In genomic region chr5:39453706-39454105, GRCm38 (mm10) we compare ENCODE assay signal across 27 mouse cellular contexts.
"Had no signal": no experiment of that assay in that cellular context is flagged by ENCODE, and none has a peak within 500 bp of the region (broad histone marks: within the 10 kb centered on the region; RNA-seq: fewer than 3 reads in every experiment).

No protein-coding gene starts in this region.

- DNase-seq: gastrocnemius, adult 2 months; gastrocnemius, postnatal 10 days; gastrocnemius, postnatal 25 days; heart, adult 18-20 months; heart, postnatal 10 days; heart, postnatal 4 days; kidney, adult 18-20 months; kidney, adult 8-10 months; kidney, postnatal 10 days; kidney, postnatal 25 days; kidney, postnatal 4 days; liver; liver, embryonic 13.5 days had no signal

- ATAC-seq: hindbrain, embryonic 16.5 days; inflammation-experienced regulatory T-cells, adult 6 months; intestine, embryonic 15.5 days; intestine, postnatal 0 days had no signal

- H3K4me2 ChIP-seq: heart, embryonic 12.5 days; hindbrain, embryonic 12.5 days; hindbrain, embryonic 14.5 days; intestine, embryonic 15.5 days; limb, embryonic 12.5 days; liver, embryonic 11.5 days; liver, embryonic 13.5 days had no signal

- H3K27me3 ChIP-seq: heart, embryonic 12.5 days; hindbrain, embryonic 12.5 days; intestine, embryonic 15.5 days; limb, embryonic 12.5 days; liver, embryonic 13.5 days had no signal

- H3K9ac ChIP-seq: heart, embryonic 12.5 days; hindbrain, embryonic 12.5 days; hindbrain, embryonic 14.5 days; intestine, embryonic 15.5 days; limb, embryonic 12.5 days; liver, embryonic 13.5 days had no signal

- H3K4me1 ChIP-seq: heart, embryonic 10.5 days; heart, embryonic 12.5 days; hindbrain, embryonic 10.5 days; hindbrain, embryonic 12.5 days; intestine, embryonic 15.5 days; limb, embryonic 10.5 days; limb, embryonic 12.5 days; liver, embryonic 13.5 days had no signal

- H3K4me3 ChIP-seq: gastrocnemius, adult 2 months; heart, embryonic 10.5 days; heart, embryonic 12.5 days; hindbrain, embryonic 10.5 days; hindbrain, embryonic 12.5 days; intestine, embryonic 15.5 days; layer of hippocampus, adult 2 months; left cerebral cortex, adult 2 months; limb, embryonic 10.5 days; limb, embryonic 12.5 days; liver, embryonic 13.5 days had no signal

- H3K36me3 ChIP-seq: heart, embryonic 10.5 days; heart, embryonic 12.5 days; hindbrain, embryonic 10.5 days; hindbrain, embryonic 12.5 days; intestine, embryonic 15.5 days; limb, embryonic 10.5 days; limb, embryonic 12.5 days; liver, embryonic 13.5 days had no signal

- H3K27ac ChIP-seq: gastrocnemius, adult 2 months; heart, embryonic 10.5 days; hindbrain, embryonic 10.5 days; hindbrain, embryonic 12.5 days; hindbrain, embryonic 14.5 days; intestine, embryonic 15.5 days; layer of hippocampus, adult 2 months; left cerebral cortex, adult 2 months; limb, embryonic 10.5 days; limb, embryonic 12.5 days; liver, embryonic 13.5 days had no signal

- H3K9me3 ChIP-seq: heart, embryonic 10.5 days; heart, embryonic 12.5 days; hindbrain, embryonic 10.5 days; hindbrain, embryonic 12.5 days; intestine, embryonic 15.5 days; limb, embryonic 10.5 days; limb, embryonic 12.5 days; liver, embryonic 13.5 days had no signal
